Mouse (Mus musculus): ENCODE data around the gene Cntrl. TPM values are rescaled to one million over a fixed set of nuclear protein-coding genes. Genes with fewer than 3 reads are reported as not detected.

Cntrl gene
- polyA plus RNA-seq, 1 experiment from 2014 or later: 10.5 TPM

- Histone ChIP-seq H3K9me3 (ENCODE audit: control insufficient read depth, low read length) (no peaks in the 10 kb centered on the region), H3K27me3 (ENCODE audit: control insufficient read depth, insufficient read depth, low read length) (no peaks in the 10 kb centered on the region), H3K36me3 (replicated peaks; ENCODE audit: control insufficient read depth, insufficient read depth) (no peaks in the 10 kb centered on the region), H3K4me2 (replicated peaks) (peak overlapping the region; percentile 55), H3K27ac (peak overlapping the region; percentile 85), H3K4me1 (replicated peaks; ENCODE audit: control insufficient read depth, insufficient read depth, low read length) (peaks cover 8% of the 10 kb centered on the region; the same call in 1 of the 2 replicates), H3K4me3 (replicated peaks; ENCODE audit: low read length) (peak overlapping the region; percentile 78), H3K9ac (peak overlapping the region; percentile 74)
- DNase-seq (ENCODE audit: low spot score): peak; percentile 64
- 36% methylated on average over 3 of the region's 3 CpGs for WGBS
- peak; percentile 38 for ATAC-seq (ENCODE audit: low FRiP score)
These were observed 580 bp upstream of the Cntrl start for GRCm38 (mm10) chr2:35108712-35109111.

GRCm38 (mm10) chr2:35109924-35110304 is 622 bp downstream of the Cntrl start:
- H3K36me3 ChIP-seq (replicated peaks; ENCODE audit: control insufficient read depth, insufficient read depth): peaks cover 4% of the 10 kb centered on the region; the same call in 1 of the 2 replicates
- no peak for DNase-seq (ENCODE audit: low spot score)
- H3K9ac ChIP-seq: peak overlapping the region; percentile 74
- no peaks in the 10 kb centered on the region for H3K27me3 ChIP-seq (ENCODE audit: control insufficient read depth, insufficient read depth, low read length)
- H3K4me3 ChIP-seq (replicated peaks; ENCODE audit: low read length): peak overlapping the region; percentile 78
- WGBS: 2% methylated on average over 13 of the region's 13 CpGs
- peaks cover 8% of the 10 kb centered on the region; the same call in 1 of the 2 replicates for H3K4me1 ChIP-seq (replicated peaks; ENCODE audit: control insufficient read depth, insufficient read depth, low read length)
- peak overlapping the region; percentile 55 for H3K4me2 ChIP-seq (replicated peaks)
- ATAC-seq (ENCODE audit: low FRiP score): no peak
- H3K9me3 ChIP-seq (ENCODE audit: control insufficient read depth, low read length): no peaks in the 10 kb centered on the region
- H3K27ac ChIP-seq: peak overlapping the region; percentile 85; the same call in 1 of the 2 replicates

- H3K9me3 ChIP-seq (ENCODE audit: control insufficient read depth, low read length): no peaks in the 10 kb centered on the region
- ATAC-seq (ENCODE audit: low FRiP score): no peak
- H3K4me2 ChIP-seq (replicated peaks): 0 out of 2 replicates have a peak overlapping the region, but pooled peaks have one; percentile 55
- no peaks in the 10 kb centered on the region for H3K27me3 ChIP-seq (ENCODE audit: control insufficient read depth, insufficient read depth, low read length)
- DNase-seq (ENCODE audit: low spot score): no peak
- no peak overlapping the region for H3K27ac ChIP-seq
- 84% methylated on average over 2 of the region's 2 CpGs for WGBS
- peaks cover 8% of the 10 kb centered on the region; the same call in 1 of the 2 replicates for H3K4me1 ChIP-seq (replicated peaks; ENCODE audit: control insufficient read depth, insufficient read depth, low read length)
- peaks cover 9% of the 10 kb centered on the region; the same call in 1 of the 2 replicates for H3K36me3 ChIP-seq (replicated peaks; ENCODE audit: control insufficient read depth, insufficient read depth)
- H3K9ac ChIP-seq: no peak overlapping the region
- H3K4me3 ChIP-seq (replicated peaks; ENCODE audit: low read length): 0 out of 2 replicates have a peak overlapping the region, but pooled peaks have one; percentile 78
These were observed 1.2 kb downstream of the Cntrl start for GRCm38 (mm10) chr2:35110521-35110920.

DNA sequence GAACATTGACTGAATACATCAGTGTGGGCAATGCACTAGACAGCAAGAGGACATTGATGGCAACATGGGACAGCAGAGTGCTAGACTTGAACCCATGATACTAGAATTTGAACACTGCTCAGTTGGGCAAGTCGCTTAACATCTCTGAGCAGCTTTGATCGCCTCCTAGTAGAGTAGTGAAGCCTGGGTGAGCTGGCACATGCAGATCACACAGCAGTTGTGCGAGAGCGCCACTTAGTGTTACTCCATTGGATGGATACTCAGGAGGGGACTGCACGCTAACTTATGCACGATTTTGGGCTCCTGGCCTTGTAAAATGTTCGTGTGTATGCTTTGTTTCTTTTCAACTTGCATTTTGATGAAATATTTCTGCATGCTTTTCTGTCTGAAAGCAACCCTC is 15.4 kb downstream of the Cntrl start:
- Histone ChIP-seq H3K9ac (no peak overlapping the region), H3K4me1 (replicated peaks; ENCODE audit: control insufficient read depth, insufficient read depth, low read length) (no peaks in the 10 kb centered on the region), H3K4me2 (replicated peaks) (no peak overlapping the region), H3K36me3 (replicated peaks; ENCODE audit: control insufficient read depth, insufficient read depth) (peaks cover 43% of the 10 kb centered on the region), H3K9me3 (ENCODE audit: control insufficient read depth, low read length) (no peaks in the 10 kb centered on the region), H3K27me3 (ENCODE audit: control insufficient read depth, insufficient read depth, low read length) (no peaks in the 10 kb centered on the region), H3K27ac (no peak overlapping the region), H3K4me3 (replicated peaks; ENCODE audit: low read length) (no peak overlapping the region)
- ATAC-seq (ENCODE audit: low FRiP score) (no peak), DNase-seq (ENCODE audit: low spot score) (no peak)
- WGBS: 72% methylated on average over 7 of the region's 7 CpGs

DNA sequence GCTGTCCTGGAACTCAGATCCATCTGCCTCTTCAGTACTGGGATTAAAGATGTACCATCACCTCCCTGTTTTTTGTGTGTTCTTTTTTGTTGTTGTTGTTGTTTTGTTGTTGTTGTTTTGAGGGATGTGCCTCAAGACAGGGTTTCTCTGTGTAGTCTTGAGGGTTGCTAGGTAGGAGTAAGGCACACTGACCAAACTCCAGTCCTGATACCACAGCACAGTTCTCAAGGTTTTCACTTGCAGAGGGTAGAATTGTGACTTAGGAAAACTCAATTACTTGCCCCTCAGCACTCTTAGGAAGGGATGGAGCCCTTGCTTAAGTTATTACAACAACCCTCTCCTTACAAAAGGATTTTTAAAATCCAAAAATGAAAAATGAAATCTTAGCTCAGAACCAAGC is 22.2 kb downstream of the Cntrl start:
- ATAC-seq (ENCODE audit: low FRiP score) (no peak), DNase-seq (ENCODE audit: low spot score) (no peak)
- Histone ChIP-seq H3K4me3 (replicated peaks; ENCODE audit: low read length) (peak overlapping the region; percentile 37; the same call in 1 of the 2 replicates), H3K27ac (no peak overlapping the region), H3K4me2 (replicated peaks) (peak overlapping the region; percentile 52), H3K9ac (no peak overlapping the region), H3K27me3 (ENCODE audit: control insufficient read depth, insufficient read depth, low read length) (no peaks in the 10 kb centered on the region), H3K4me1 (replicated peaks; ENCODE audit: control insufficient read depth, insufficient read depth, low read length) (no peaks in the 10 kb centered on the region; the same call in none of the 2 replicates), H3K36me3 (replicated peaks; ENCODE audit: control insufficient read depth, insufficient read depth) (peaks cover 41% of the 10 kb centered on the region), H3K9me3 (ENCODE audit: control insufficient read depth, low read length) (no peaks in the 10 kb centered on the region)

DNA sequence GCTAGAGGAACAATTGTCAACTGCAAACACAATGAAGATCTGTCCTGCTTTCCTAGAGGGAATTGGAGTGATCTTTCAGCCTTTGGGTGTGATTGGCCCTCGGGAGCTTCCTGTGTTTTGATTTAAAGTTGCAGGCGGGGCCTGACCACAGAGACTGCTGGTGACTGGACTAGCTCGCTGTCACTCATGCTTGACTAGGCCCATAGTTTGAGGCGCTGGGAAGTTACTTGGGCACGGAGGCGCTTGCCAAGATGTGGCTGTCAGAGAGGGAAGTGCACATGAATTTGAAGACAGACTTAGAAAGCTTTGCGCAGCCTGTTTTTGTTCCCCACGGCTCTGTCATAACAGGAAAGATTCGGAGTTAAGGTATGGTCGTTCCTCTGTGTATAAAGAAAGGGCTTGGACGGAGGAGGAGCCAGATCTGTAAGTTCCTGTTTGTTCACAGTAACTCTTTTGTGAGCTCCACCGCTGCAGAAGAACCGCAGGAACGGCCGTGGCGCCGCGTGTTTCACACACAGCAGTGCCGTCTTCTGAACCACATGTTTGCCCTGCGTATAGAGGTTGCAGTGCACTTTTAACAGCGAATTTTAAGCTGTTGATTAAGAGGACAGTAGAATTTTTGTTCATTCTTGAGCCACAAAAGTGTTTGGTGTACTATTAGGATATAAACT is 22.8 kb downstream of the Cntrl start:
- Histone ChIP-seq H3K27me3 (ENCODE audit: control insufficient read depth, insufficient read depth, low read length) (no peaks in the 10 kb centered on the region), H3K4me3 (replicated peaks; ENCODE audit: low read length) (peak overlapping the region; percentile 37), H3K36me3 (replicated peaks; ENCODE audit: control insufficient read depth, insufficient read depth) (peaks cover 47% of the 10 kb centered on the region), H3K27ac (0 out of 2 replicates have a peak overlapping the region, but pooled peaks have one; percentile 38), H3K4me2 (replicated peaks) (peak overlapping the region; percentile 52), H3K9ac (peak overlapping the region; percentile 51; the same call in 1 of the 2 replicates), H3K9me3 (ENCODE audit: control insufficient read depth, low read length) (no peaks in the 10 kb centered on the region), H3K4me1 (replicated peaks; ENCODE audit: control insufficient read depth, insufficient read depth, low read length) (no peaks in the 10 kb centered on the region; the same call in none of the 2 replicates)
- ATAC-seq (ENCODE audit: low FRiP score) (peak; percentile 97), DNase-seq (ENCODE audit: low spot score) (peak; percentile 91)
- WGBS: under 1% methylated on average over 21 of the region's 21 CpGs

GRCm38 (mm10) chr2:35132662-35133055 is 23.4 kb downstream of the Cntrl start:
- ATAC-seq (ENCODE audit: low FRiP score) (no peak), DNase-seq (ENCODE audit: low spot score) (no peak)
- Histone ChIP-seq H3K27ac (no peak overlapping the region), H3K36me3 (replicated peaks; ENCODE audit: control insufficient read depth, insufficient read depth) (peaks cover 47% of the 10 kb centered on the region), H3K4me2 (replicated peaks) (peak overlapping the region; percentile 52), H3K27me3 (ENCODE audit: control insufficient read depth, insufficient read depth, low read length) (no peaks in the 10 kb centered on the region), H3K4me3 (replicated peaks; ENCODE audit: low read length) (peak overlapping the region; percentile 37), H3K9me3 (ENCODE audit: control insufficient read depth, low read length) (no peaks in the 10 kb centered on the region), H3K9ac (peak overlapping the region; percentile 51; the same call in 1 of the 2 replicates), H3K4me1 (replicated peaks; ENCODE audit: control insufficient read depth, insufficient read depth, low read length) (no peaks in the 10 kb centered on the region; the same call in none of the 2 replicates)
- 14% methylated on average over 5 of the region's 5 CpGs for WGBS

GRCm38 (mm10) chr2:35133891-35134290 is 24.6 kb downstream of the Cntrl start:
- no peak overlapping the region for H3K4me3 ChIP-seq (replicated peaks; ENCODE audit: low read length)
- WGBS: 81% methylated on average over 5 of the region's 5 CpGs
- H3K36me3 ChIP-seq (replicated peaks; ENCODE audit: control insufficient read depth, insufficient read depth): peaks cover 44% of the 10 kb centered on the region
- no peak overlapping the region for H3K9ac ChIP-seq
- DNase-seq (ENCODE audit: low spot score) (no peak), ATAC-seq (ENCODE audit: low FRiP score) (no peak)
- no peaks in the 10 kb centered on the region for H3K27me3 ChIP-seq (ENCODE audit: control insufficient read depth, insufficient read depth, low read length)
- no peaks in the 10 kb centered on the region for H3K9me3 ChIP-seq (ENCODE audit: control insufficient read depth, low read length)
- no peak overlapping the region for H3K27ac ChIP-seq
- H3K4me1 ChIP-seq (replicated peaks; ENCODE audit: control insufficient read depth, insufficient read depth, low read length): no peaks in the 10 kb centered on the region; the same call in none of the 2 replicates
- no peak overlapping the region for H3K4me2 ChIP-seq (replicated peaks)

GRCm38 (mm10) chr2:35138576-35138975 is 29.3 kb downstream of the Cntrl start:
- DNase-seq (ENCODE audit: low spot score) (no peak), ATAC-seq (ENCODE audit: low FRiP score) (no peak)
- H3K4me3 ChIP-seq (replicated peaks; ENCODE audit: low read length): no peak overlapping the region
- 97% methylated on average over 1 of the region's 1 CpGs for WGBS
- H3K4me1 ChIP-seq (replicated peaks; ENCODE audit: control insufficient read depth, insufficient read depth, low read length): no peaks in the 10 kb centered on the region
- peaks cover 71% of the 10 kb centered on the region for H3K36me3 ChIP-seq (replicated peaks; ENCODE audit: control insufficient read depth, insufficient read depth)
- no peak overlapping the region for H3K9ac ChIP-seq
- no peak overlapping the region for H3K4me2 ChIP-seq (replicated peaks)
- H3K27ac ChIP-seq: no peak overlapping the region
- no peaks in the 10 kb centered on the region for H3K27me3 ChIP-seq (ENCODE audit: control insufficient read depth, insufficient read depth, low read length)
- no peaks in the 10 kb centered on the region for H3K9me3 ChIP-seq (ENCODE audit: control insufficient read depth, low read length)
